Mouse (Mus musculus): Measurements from ENCODE around the gene Dydc2.

The Dydc2 gene

GRCm38 (mm10) chr14:41000801-41001200 is 68.2 kb downstream of the Dydc2 start:
- DNase-seq (ENCODE audit: low spot score), result no peak

- no peak for DNase-seq (ENCODE audit: low spot score)
Measured at GRCm38 (mm10) chr14:40999904-41000645, 68.9 kb downstream of the Dydc2 start.
